In genomic region chr12:45184510-45184909, GRCm38 (mm10) we compare ENCODE assay signal across 17 mouse cellular contexts.
"Had no signal": no experiment of that assay in that cellular context is flagged by ENCODE, and none has a peak within 500 bp of the region (broad histone marks: within the 10 kb centered on the region; RNA-seq: fewer than 3 reads in every experiment).

No protein-coding gene starts in this region.

- H3K4me1 ChIP-seq: neural tube, embryonic 12.5 days; neural tube, embryonic 13.5 days; neural tube, embryonic 15.5 days; stomach, embryonic 15.5 days had no signal

- H3K4me2 ChIP-seq: neural tube, embryonic 12.5 days; neural tube, embryonic 13.5 days; neural tube, embryonic 15.5 days; stomach, embryonic 15.5 days had no signal

- H3K36me3 ChIP-seq: neural tube, embryonic 12.5 days; neural tube, embryonic 13.5 days; neural tube, embryonic 15.5 days; stomach, embryonic 15.5 days had no signal

- H3K4me3 ChIP-seq: neural tube, embryonic 12.5 days; neural tube, embryonic 13.5 days; neural tube, embryonic 15.5 days; stomach, embryonic 15.5 days had no signal

- H3K27me3 ChIP-seq: neural tube, embryonic 12.5 days; neural tube, embryonic 13.5 days; neural tube, embryonic 15.5 days; stomach, embryonic 15.5 days had no signal

- DNase-seq: retina, postnatal 1 day; right cerebral cortex, adult 18-20 months; right cerebral cortex, postnatal 14 days; right cerebral cortex, postnatal 25 days; right cerebral cortex, postnatal 4 days; spleen, adult 18-20 months; thymus, adult 18-20 months; thymus, adult 2 months; thymus, postnatal 14 days; thymus, postnatal 25 days; thymus, postnatal 36 days; thymus, postnatal 4 days had no signal

- H3K27ac ChIP-seq: neural tube, embryonic 12.5 days; neural tube, embryonic 13.5 days; neural tube, embryonic 15.5 days; stomach, embryonic 15.5 days; stomach, postnatal 0 days had no signal

- H3K9me3 ChIP-seq: neural tube, embryonic 12.5 days; neural tube, embryonic 13.5 days; neural tube, embryonic 15.5 days; stomach, embryonic 15.5 days had no signal

- H3K9ac ChIP-seq: neural tube, embryonic 12.5 days; neural tube, embryonic 13.5 days; neural tube, embryonic 15.5 days; stomach, embryonic 15.5 days had no signal
